Mouse (Mus musculus) right cerebral cortex, postnatal 36 days (tissue): ENCODE data around the gene Lcn2.

ENCODE experiments used
- DNase-seq, 2 experiments: peaks; one replicate each; pipeline ENCODE4 v3.0.0; 2022; ENCODE audit warnings: low spot score in 2 of 2, mixed read lengths in 1 of 2

Gene Lcn2

GRCm38 (mm10) chr2:32387706-32388490 lies at the start of gene Lcn2:
Gene Lcn2, minus strand, starts transcription at chr2:32388252.
- no peak for DNase-seq

GRCm38 (mm10) chr2:32437612-32438166 lies 49.6 kb upstream of the Lcn2 start:
- DNase-seq, result no peak

- no peak for DNase-seq
Measured at GRCm38 (mm10) chr2:32436686-32437372, 48.8 kb upstream of the Lcn2 start.

DNA sequence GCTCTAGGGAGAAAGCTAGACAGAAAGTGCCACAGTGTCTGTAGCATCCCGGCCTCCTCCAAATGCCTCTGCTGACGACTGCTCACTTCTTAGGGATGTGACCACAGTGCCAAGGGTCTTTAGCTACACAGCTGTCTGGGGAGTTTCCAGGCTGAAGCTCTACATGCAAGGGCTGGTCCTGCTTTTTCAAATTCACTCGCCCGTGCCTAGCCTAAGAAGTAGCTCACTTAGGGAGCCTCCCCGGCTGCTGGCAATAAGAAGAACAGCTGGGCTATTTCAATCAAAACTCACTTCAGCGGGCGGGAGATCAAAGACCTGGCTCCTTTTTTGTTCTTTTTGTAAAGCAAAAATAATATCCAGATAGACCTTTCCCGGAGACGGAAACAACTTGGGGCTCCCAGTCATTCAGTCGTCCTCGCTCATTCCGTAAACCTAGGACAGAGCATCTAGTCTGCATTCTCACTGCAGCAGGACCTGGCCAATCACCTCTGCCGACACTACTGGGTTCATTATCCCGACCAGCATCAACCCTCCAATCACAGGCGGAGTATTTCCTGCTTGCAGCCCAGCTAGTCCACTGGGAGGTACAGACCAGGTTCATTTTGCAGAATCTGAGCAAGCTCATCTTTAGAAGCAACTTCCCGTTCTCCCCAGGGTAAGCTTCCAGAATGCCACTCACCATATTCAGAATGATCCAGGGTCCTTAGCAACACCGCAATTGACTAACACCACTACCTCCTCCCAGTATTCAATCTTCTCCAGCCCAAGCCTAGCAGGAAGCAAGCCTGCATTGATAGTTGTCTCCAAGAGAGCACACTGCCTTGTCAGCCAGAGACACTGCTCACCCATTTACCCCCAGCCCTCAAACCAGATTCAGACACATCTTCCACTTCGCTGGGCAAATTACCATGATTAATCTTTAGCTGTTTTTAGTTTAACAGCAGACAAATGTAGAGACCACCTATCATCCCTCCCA lies 42.9 kb upstream of the Lcn2 start:
- DNase-seq, result peak; percentile 84 to 93

DNA sequence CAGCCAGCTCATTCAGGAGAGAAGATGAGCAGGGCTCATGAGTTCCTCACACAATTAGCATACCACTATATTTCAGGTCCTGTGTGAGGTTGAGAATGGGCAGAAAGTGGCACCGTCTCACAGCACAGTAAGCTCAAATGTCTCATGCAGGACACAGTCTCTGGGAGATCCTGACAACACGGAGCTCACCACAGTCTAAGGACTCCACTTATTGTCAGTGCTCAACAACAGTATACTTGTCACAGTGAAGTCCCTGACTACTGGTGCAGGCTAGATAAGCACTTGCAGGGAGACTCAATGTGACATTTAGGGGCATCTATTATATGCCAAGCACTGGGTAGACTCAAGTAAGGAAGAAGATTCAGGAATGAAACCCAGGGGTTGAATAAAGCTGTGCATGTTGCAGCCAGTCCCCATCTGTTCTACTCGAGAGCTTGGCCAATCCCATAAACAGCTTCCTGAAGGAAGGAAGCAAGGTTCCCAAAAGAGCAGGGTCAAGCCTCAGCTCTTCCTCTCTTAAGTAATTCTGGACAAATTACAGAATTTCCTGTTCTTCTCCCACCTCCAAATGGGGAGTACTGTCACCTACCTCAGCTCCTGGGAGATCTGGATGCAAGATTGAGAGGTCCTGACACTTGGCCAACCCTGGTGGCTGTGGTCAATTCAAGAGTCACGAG lies 41.3 kb upstream of the Lcn2 start:
- DNase-seq, result no peak

GRCm38 (mm10) chr2:32428262-32428722 lies 40.2 kb upstream of the Lcn2 start:
- peak; percentile 64 to 81 for DNase-seq

GRCm38 (mm10) chr2:32427720-32428119 lies 39.7 kb upstream of the Lcn2 start:
- no peak for DNase-seq

DNA sequence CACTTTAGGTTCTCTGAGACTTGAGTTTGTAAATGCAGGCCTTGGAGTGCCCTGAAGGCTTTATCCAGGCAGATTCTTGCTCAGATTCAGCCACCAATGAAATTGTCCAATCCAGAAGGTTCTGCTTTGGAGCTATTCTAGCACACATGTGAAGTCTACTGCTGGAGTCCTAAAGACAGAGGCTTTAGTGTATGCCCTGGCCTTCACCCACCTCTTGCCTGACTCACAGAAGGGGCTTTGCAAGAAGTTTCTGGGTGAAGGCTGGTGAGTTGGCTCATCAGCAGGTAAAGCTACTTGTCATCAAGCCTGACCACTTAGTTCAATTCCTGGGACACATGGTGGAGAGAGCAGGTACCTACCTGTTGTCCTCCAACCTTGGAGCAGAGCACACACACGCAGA lies 38.1 kb upstream of the Lcn2 start:
- no peak for DNase-seq

DNA sequence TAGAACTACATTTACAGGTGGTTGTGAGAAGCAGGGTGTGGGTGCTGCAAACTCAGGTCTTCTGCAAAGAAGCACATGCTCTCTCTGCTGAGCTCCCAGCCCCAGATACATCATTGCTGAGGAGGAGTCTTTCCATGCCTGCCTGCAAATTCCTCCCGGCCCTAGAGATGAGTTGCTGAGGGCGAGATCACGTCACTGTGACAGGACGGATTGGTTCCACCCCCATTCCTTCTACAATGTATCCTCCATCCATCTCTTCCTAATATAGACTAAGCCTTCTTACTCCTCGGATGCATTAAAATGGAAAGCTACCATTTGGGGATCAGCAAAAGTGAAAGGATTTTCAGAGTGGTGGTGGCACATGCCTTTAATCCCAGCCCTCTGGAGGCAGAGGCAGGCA lies 37.5 kb upstream of the Lcn2 start:
- peak in 1 of 2 experiments; percentile 63 for DNase-seq

- DNase-seq, result no peak
Measured at GRCm38 (mm10) chr2:32424796-32425195, 36.7 kb upstream of the Lcn2 start.

DNA sequence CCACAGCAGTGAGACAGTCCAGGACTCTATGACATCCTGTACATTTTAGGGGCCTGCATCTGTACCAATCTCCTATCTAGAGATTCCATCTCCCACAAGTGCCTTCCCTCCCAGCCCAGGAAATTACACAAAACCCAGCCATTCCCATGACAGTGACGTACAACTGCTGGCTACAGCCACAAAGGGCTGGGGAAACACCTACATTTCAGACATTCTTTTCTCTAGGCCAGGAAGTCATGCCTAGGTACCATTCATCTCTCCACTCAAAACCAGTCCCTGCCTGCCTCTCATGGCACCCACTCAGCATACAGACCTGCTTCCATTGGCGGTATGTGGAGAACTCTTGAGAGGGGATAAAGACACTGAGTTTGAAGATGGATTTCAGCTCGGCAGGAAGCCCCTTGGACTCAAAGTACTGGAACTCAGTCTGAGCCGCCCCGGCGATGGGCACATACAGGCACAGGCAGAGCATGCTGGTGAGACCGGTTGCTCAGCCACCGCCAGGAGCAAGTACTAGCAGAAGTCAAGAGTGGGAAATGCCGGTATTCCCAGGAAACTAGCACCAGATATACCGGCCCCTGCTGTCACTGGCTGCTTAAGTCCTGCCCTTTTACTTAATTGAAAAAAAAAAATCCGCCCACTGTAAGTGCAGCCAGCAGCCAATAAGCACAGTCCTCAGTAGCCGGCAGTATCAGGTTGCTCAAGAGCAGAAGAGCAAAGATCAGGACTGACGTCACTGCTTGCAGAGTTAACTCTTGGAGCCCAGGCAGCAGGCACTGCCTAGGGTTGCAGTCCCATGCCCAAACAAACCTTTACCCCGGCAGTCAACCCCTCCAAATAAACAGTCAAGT lies 35.7 kb upstream of the Lcn2 start:
- peak in 1 of 2 experiments; percentile 33 for DNase-seq

DNA sequence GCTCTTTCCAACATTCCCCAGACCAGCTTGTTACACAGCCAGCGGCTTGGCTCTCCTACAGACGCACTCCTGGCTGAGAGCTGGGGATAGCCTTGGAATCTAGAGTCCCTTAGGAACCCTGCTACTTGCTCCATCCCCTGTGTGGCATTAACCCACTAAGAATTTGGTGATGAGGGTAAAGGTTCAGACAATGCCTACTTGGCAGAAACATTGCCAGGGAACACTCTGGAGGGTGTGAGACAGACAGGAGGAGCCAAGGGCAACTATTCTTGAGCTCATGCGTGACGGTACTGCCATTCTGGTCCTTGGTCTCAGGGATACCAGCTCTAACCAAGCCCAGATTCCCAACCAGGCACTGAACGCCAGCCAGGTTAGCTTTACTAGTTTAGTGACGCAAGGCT lies 33.8 kb upstream of the Lcn2 start:
- no peak for DNase-seq

DNA sequence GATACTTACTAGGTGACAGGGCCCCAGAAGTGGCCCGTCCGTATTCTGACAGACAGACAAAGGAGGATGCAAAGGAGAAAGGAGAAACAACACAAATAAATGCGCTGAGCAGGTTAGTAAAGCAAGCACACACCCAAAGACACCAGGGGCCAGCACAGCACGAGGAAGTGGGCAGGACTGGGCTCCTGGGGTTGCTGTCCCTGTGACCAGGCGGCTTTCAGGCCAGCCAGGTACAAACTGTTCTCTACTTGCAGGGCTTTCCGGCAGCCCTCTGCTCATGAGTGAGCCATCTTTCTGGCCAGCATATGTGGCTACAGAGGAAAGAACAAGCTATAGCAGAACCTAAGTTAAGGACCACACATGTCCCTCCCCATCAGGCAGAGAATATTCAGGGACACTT lies 32.6 kb upstream of the Lcn2 start:
- DNase-seq, result no peak

DNA sequence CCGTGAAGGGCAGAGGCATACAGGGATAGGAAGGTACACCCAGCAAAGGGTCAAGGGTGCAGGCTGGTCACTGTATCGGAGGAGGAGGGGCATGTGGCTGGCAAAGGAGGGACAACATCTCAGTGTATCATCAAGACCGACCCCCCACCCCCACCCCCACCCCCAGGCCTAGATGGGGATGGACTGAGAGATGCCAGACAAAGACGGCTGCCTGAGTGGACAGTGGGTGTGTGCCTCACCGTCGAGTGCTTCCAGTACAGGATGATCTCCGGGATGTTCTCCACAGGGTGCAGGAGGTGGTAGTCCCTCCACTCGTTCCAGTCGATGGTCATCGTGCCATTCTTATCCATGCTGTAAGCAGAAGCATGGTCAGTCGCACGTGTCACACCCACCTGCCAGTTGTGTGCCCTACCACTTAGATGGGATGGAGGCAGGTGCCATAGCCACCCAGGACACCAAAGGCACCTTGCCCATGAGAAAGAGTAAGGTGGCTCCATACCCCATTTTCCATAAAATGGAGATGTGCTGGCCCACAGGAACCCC lies 32.1 kb upstream of the Lcn2 start:
- no peak for DNase-seq

DNA sequence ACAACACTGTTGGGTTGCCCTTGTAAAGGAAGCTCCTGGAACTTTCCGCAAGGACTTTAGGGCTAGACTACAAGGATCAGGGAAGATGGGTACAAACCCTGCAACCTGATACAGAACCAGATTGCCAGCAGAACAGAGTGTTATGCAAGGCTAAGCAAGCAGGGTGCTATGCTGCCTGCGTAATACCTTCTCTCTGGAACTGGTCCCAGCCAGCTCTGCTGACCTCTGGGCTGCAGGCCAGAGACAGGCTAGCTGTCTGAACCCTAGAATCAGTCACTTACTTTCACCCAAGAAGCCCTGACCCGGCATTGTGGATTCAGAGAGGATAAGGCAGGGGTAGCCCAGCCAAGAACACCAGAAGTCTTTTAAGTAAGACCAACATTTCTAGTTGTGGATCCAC lies 31.3 kb upstream of the Lcn2 start:
- DNase-seq, result no peak

DNA sequence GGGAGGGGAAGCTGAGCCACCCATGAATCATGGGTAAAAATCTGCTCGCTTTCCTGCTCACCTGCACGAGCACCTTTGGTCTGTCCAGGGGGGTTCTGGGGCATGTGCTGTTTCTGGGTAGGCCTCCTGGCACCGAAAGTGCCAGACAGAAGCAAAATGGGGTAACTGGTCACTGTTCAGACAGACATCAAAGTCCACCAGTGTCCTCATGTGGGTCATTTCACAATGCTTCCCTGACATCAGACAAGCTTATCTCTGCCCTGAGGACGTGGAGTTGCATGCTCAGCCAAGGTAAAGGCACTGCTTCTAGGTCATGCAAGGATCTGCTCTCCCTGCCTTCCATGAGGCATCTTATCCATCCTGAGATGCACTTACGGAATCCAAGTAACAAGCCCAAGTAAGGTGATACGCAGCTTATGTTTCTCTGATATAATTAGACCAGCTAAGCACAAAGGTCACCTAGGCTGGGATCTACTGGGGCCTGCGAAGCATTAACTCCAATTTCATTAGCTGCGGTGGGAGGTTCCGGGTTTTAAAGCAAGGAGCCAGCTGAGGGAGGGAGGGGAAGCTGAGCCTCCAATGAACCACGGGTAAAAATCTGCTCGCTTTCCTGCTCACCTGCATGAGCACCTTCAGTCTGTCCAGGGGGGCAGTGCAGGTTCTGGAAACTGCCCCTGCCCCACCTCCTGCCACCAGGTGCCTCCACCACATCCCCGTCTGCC lies 30.5 kb upstream of the Lcn2 start:
- DNase-seq, result no peak

DNA sequence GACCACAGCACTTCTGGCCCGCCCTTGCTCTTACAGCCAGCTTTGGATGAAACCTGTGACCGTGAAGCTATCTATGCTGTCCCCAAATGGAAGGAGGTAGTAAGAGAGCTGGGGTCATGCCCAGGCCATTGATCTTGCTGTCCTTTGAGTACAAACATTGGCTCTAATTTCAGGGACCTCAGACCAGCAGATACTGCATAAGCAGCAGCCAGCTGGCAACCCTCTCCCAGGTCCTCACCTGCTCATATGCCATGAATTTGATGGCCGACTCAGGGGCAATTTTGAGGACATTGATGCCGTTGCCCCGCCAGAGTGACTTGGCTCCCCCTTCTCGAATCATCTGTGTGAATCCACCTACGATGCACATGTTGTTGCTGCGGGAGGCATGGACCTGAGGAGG lies 29.4 kb upstream of the Lcn2 start:
- DNase-seq, result no peak

GRCm38 (mm10) chr2:32416556-32416955 lies 28.5 kb upstream of the Lcn2 start:
- no peak for DNase-seq

DNA sequence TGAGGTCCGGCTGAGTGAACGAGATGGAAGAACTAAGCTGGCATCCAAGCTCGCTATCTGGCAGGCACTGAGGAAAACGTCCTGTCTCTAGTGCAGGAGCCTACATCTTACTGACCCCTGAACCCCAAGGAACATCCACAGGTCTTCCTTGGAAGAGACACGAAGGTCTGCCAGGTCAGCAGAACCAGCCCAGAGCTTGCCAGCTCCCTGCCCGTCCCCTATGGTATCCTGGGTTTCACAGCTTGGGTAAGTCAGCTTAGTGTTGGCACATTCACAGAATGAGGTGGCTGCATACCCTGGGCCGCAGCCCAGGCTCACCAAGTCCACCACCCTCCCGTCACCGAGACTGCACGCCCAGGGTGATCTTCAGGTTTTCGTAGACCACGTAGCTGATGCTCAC lies 27.7 kb upstream of the Lcn2 start:
- DNase-seq, result no peak
